ENCODE assay signal across 23 mouse cellular contexts in the genomic region with DNA sequence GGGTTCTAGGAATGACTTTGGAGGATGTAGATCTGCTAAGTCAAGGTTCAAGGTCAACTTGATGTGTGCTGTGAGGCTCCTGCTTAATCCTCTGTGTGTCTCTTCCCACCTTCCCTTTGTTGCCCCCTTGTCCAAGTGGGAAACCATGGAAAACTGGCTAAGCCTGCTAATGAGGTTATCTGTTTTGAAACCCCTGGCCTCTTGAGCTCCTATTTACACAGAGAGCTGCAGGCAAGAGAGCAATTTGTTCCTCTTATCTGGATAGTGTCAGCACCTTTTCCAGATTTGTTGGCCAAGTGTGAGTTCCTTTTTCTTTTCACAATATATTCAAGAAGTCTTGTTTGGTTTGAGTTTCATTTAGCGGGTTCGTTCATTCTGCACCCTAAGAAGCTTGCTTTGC.
DNase-seq lines count a peak whose midpoint lies in the region; ATAC-seq and TF ChIP-seq lines count a peak whose summit lies in the region.
"Had no signal": no experiment of that assay in that cellular context is flagged by ENCODE, and none has a peak within 500 bp of the region (broad histone marks: within the 10 kb centered on the region; RNA-seq: fewer than 3 reads in every experiment).

No protein-coding gene starts in this region.

- peaks cover 20% of the 10 kb centered on the region for H3K4me1 ChIP-seq in heart, adult 2 months (ENCODE audit: control insufficient read depth, insufficient read depth, low read length)
- peaks cover 100% of the 10 kb centered on the region for H3K4me1 ChIP-seq in megakaryocyte, embryonic 14.5 days
- peaks cover 60% of the 10 kb centered on the region for H3K4me1 ChIP-seq in intestine, embryonic 16.5 days (ENCODE audit: control insufficient read depth, insufficient read depth, low read length)
- H3K4me1 ChIP-seq: forebrain, embryonic 15.5 days had no signal

- no peak overlapping the region for H3K9ac ChIP-seq in heart, adult 2 months (ENCODE audit: low read depth, low read length)
- H3K9ac ChIP-seq in intestine, embryonic 16.5 days (ENCODE audit: low read depth, low read length): peak overlapping the region; percentile 41; the same call in 1 of the 2 replicates
- H3K9ac ChIP-seq: forebrain, embryonic 15.5 days; limb, embryonic 15.5 days; liver, embryonic 13.5 days had no signal

- no peak for ATAC-seq in megakaryocyte, adult 5-6 weeks (ENCODE audit: poor library complexity, severe bottlenecking)
- ATAC-seq in intestine, embryonic 16.5 days: no peak
- ATAC-seq: CD4-positive, CD25-positive, alpha-beta regulatory T cell, adult 4 months; forebrain, embryonic 15.5 days; hindbrain, embryonic 16.5 days had no signal

- no peak for TF ChIP-seq POLR2A in heart, adult 2 months (IDR thresholded peaks at IDR 0.05; ENCODE audit: insufficient read depth, low read depth, low read length)

- WGBS in heart, adult 2 months: 70% methylated on average over 2 of the region's 2 CpGs
- 47% methylated on average over 2 of the region's 2 CpGs for WGBS in intestine, embryonic 16.5 days

- peaks cover 3% of the 10 kb centered on the region; the same call in 1 of the 2 replicates for H3K36me3 ChIP-seq in heart, adult 2 months (ENCODE audit: control insufficient read depth, insufficient read depth, low read length)
- H3K36me3 ChIP-seq in megakaryocyte, embryonic 14.5 days (replicated peaks; ENCODE audit: low read length): peaks cover 95% of the 10 kb centered on the region
- no peaks in the 10 kb centered on the region for H3K36me3 ChIP-seq in intestine, embryonic 16.5 days (ENCODE audit: control insufficient read depth, insufficient read depth, low read length)
- H3K36me3 ChIP-seq: forebrain, embryonic 15.5 days; limb, embryonic 15.5 days; liver, embryonic 13.5 days had no signal

- intact Hi-C loops in heart, adult 2 months (cut with DNase I): no loop called here
- intact Hi-C loops in heart, postnatal 14 days (cut with DNase I): no loop called here

- H3K79me2 ChIP-seq in heart, adult 2 months (replicated peaks; ENCODE audit: control insufficient read depth, insufficient read depth, low read length): no peaks in the 10 kb centered on the region

- H3K4me2 ChIP-seq in intestine, embryonic 16.5 days (ENCODE audit: low read depth, low read length): peak overlapping the region; percentile 34
- H3K4me2 ChIP-seq: forebrain, embryonic 15.5 days; heart, embryonic 11.5 days; limb, embryonic 15.5 days; liver, embryonic 13.5 days; midbrain, embryonic 11.5 days had no signal

- no peak overlapping the region for H3K4me3 ChIP-seq in heart, adult 2 months
- H3K4me3 ChIP-seq in megakaryocyte, embryonic 14.5 days (replicated peaks): peak overlapping the region; percentile 89
- H3K4me3 ChIP-seq in intestine, embryonic 16.5 days (ENCODE audit: low read length): peak overlapping the region; percentile 25; the same call in 1 of the 2 replicates
- H3K4me3 ChIP-seq: forebrain, embryonic 15.5 days; layer of hippocampus, adult 2 months; limb, embryonic 15.5 days; liver, embryonic 13.5 days had no signal

- peaks cover 8% of the 10 kb centered on the region; the same call in 1 of the 2 replicates for H3K9me3 ChIP-seq in megakaryocyte, embryonic 14.5 days
- H3K9me3 ChIP-seq in intestine, embryonic 16.5 days (ENCODE audit: control insufficient read depth, low read length): no peaks in the 10 kb centered on the region
- H3K9me3 ChIP-seq: forebrain, embryonic 15.5 days; limb, embryonic 15.5 days; liver, embryonic 13.5 days had no signal

- no peak for TF ChIP-seq EP300 in heart, adult 2 months (IDR thresholded peaks at IDR 0.05; ENCODE audit: insufficient read depth, low read depth, low read length)

- no peak for TF ChIP-seq CTCF in heart, adult 2 months (IDR thresholded peaks at IDR 0.05)

- no peak for DNase-seq in heart, adult 2 months
- no peak for DNase-seq in heart, postnatal 14 days
- peak; percentile 55 for DNase-seq in yolk sac, embryonic 10.5 days (ENCODE audit: low spot score)
- no peak for DNase-seq in spleen, postnatal 4 days (ENCODE audit: low spot score in 2 of 2)
- no peak for DNase-seq in adipocyte (ENCODE audit: low spot score)
- DNase-seq: adrenal gland, postnatal 25 days; cerebellum, adult 8-10 months; cerebellum, postnatal 25 days; kidney, postnatal 36 days; liver, embryonic 13.5 days; lung, adult 2 months; lung, postnatal 14 days; thymus, postnatal 14 days had no signal

- no peaks in the 10 kb centered on the region for H3K27me3 ChIP-seq in heart, adult 2 months (ENCODE audit: control insufficient read depth, insufficient read depth, low read length)
- H3K27me3 ChIP-seq in megakaryocyte, embryonic 14.5 days (replicated peaks): no peaks in the 10 kb centered on the region
- no peaks in the 10 kb centered on the region for H3K27me3 ChIP-seq in intestine, embryonic 16.5 days (replicated peaks; ENCODE audit: control insufficient read depth, insufficient read depth, low read length)
- H3K27me3 ChIP-seq: forebrain, embryonic 15.5 days; liver, embryonic 13.5 days had no signal

- peak overlapping the region; percentile 69 for H3K27ac ChIP-seq in heart, adult 2 months
- H3K27ac ChIP-seq in intestine, embryonic 16.5 days (ENCODE audit: low read length): peak overlapping the region; percentile 84
- H3K27ac ChIP-seq: forebrain, embryonic 15.5 days; layer of hippocampus, adult 2 months; liver, embryonic 13.5 days had no signal
